Mouse (Mus musculus): ENCODE measurements around the gene Rpl37.
"Not testable (repeated sequence)": the region's sequence is repeated elsewhere in the genome, so short reads cannot be mapped to it uniquely, and the experiment has no call there.

Rpl37 gene

DNA sequence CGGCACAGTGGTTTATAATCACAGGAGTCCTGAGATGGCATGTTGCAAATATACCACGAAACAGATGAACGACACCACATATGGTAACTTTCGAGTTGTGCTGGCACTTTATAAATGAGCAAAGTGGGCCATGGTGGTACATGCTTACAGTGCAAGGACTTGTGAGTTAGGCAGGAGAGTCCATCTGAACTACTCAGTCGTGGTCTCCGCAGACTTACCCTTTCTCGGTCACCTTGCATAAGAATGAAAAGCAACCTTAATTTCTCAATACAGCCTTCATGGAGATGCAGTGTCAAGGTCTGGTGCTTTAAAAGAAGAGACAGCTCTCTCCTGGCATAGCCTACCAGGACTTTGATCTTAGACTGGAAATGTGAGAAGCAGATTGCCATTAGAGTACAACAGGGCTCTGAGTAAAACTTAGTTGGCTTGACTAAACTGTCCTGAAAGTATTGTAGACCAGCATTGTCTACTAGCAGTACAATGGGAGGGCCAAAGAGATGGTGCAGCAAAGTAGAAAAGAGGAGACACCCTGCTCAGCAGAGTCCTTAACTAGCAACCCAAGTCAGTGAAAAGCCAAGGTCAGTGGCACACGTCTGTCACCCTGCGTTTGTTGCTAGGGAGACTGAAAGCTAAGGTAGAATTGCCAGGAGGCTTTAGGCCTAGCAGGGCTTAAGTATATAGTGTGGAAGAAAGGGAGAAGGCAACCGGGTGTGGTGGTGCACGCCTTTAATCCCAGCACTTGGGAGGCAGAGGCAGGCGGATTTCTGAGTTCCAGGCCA is 5.3 kb downstream of the Rpl37 start:
- peak; percentile 76 for DNase-seq (ENCODE audit: low read depth, low spot score)

DNA sequence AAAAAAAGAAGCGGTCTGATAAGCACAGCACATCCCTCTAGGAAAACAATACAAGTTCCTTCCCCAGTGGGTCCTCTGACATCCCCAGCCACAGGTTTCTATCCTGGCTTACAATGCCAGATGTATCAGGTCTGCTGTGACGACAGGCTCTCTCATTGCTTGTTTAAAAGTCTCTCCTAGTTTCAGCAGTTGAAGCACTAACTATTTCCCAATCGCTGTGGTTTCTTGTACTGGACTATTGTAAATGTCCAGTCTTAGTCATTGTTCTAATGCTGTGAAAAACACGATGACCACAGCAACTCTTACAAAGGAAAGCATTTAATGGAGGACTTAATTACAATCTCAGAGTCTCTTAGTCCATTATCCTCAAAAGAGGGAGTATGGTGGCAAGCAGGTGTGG is 10.0 kb downstream of the Rpl37 start:
- DNase-seq (ENCODE audit: low read depth, low spot score): no peak

DNA sequence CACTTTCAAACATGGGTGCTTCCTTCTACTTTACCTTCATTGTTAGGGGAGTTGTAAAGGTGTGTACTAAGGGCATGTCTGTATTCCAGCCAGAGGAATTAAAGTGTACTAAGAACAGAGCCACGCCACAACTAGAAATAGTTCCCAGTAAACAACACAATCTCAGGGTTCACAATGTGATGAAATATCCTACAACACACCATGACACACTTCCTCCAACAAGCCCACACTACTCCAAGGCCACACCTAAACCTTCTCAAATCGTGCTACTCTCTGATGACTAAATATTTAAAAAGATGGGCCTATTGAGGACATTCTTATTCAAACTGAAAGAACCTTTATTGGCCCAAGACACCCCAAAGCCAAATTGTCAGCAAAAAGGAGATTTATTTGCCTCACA is 11.0 kb downstream of the Rpl37 start:
- no peak for DNase-seq (ENCODE audit: low read depth, low spot score)

DNA sequence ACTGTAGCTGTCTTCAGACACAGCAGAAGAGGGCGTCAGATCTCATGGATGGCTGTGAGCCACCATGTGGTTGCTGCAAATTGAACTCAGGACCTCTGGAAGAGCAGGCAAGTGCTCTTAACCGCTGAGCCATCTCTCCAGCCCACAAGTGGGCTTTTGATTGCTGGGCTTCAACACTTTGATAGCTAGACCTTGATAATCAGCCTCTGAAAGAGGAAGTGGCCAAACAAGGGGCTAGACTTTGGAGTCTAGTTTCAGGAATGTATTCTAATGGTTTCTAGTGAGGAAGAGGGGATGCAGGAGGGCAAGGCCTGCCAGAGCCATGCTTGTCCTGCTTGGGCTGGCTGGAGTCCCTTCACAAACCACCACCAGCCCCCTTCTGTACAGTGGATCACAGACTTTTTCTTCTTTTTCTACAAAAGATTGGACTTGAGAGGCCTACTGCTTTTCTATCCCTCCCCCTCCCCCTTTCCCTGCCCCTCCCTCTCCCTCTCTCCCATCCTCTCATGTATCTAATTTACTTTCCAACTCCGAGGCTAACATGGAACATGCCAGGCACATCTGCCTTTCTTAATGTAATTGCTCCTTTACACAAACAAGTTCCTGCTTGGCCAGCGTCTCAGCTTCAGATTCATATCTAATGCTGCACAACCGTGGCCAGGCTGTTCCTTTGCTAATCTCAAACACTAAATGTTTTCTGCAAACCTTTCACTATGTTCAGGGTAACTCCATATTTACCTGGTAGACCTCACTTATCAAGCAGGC is 11.9 kb downstream of the Rpl37 start:
- DNase-seq (ENCODE audit: low read depth, low spot score): no peak

DNA sequence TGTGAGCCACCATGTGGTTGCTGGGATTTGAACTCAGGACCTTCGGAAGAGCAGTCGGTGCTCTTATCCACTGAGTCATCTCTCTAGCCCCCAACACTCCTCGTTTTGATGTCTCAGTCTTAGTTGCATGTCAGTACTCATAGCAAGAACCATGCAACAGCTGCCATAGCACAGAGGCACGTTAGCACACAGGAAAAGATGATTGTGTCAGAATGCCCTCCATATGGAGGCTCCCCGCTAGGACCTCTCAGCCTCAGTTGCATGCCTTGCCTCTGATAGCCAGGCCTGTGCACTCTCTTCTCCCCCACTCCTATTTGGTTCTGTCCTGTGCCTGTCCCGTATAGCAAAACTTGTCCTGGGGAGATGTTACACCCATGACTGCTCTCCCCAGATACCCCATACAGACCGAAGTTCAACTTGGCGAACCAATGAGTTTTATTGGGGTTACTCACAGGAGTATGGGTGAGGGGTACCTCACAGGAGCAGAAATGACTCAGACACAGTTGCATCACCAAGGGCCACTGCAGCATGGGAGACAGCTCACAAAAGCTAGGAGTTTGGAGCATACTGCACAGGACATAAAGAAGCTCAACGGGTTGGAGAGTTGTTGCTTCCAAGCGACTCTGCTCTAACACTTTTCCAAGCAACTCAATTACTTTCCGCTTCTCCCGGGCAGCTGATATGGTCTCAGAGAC is 12.8 kb downstream of the Rpl37 start:
- no peak for DNase-seq (ENCODE audit: low read depth, low spot score)

DNA sequence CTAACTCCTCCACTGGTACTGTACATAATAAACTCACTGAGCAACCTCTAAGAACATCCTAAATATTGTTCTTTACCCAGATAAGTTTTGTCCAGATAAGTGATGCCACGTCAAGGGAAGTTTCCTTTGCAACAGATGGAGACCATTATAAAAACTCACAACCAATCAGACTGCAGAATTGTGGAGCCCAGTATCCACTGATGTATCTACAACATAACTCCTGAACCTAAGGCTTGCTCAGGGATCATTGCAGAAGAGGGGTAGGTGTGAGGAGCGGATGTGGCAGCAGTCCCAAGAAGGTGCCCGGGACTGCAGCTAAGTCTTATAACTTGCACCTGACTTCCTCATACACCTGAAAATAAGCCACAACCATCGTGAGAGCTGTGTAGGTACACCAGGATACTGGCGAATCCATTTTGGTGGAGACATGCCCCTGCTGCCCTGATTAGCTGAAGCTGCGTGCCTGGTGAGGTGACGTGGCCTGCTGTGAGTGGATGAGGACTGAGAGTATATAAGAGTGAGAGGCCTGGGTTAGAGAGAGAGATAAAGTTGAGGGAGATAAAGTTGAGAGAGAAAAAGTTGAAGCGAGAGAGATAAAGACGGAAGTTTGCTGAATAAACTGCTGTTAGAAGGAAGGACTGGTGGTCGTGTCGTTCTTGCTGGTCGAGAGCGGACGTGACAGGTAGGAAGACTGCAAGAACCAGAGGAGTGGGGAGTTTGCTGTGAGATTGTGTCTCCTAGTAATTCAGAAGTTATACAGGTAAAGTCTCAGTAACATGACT is 14.6 kb downstream of the Rpl37 start:
- DNase-seq (ENCODE audit: low read depth, low spot score): not testable (repeated sequence)

DNA sequence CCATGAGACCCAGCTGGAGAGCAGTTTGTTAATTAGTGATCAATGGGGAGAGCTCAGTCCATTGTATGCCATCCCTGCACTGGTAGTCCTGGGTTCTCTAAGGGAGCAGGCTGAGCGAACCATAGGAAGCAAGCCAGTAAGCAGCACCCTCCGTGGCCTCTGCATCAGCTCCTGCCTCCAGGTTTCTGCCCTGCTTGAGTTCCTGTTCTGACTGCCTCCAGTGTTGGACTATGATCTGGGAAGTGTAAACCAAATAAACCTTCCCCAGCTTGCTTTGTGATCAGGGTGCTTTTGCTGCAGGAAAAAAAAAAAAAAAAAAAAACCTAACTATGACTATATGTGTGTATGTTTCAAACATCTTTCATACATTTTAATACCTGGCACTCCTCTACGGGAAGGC is 16.9 kb downstream of the Rpl37 start:
- DNase-seq (ENCODE audit: low read depth, low spot score): no peak

DNA sequence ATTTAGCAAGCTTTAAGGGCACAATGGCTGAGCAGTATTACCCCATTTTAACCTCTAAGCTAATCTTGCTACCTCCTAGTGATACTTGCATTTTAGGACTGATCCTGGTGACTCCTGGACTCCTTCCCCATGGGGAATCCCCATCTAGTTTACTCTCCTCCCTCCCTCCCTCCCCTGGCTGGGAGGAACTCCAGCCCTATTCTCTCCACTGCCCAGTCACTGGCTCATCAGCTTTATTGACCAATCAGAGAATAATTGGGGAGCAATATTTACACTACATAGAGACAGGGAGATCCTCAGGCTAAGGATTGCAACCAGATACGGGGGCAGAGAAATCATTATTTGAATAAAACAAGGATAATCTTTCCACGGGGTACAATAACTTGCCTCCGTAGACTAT is 17.7 kb downstream of the Rpl37 start:
- no peak for DNase-seq (ENCODE audit: low read depth, low spot score)

DNA sequence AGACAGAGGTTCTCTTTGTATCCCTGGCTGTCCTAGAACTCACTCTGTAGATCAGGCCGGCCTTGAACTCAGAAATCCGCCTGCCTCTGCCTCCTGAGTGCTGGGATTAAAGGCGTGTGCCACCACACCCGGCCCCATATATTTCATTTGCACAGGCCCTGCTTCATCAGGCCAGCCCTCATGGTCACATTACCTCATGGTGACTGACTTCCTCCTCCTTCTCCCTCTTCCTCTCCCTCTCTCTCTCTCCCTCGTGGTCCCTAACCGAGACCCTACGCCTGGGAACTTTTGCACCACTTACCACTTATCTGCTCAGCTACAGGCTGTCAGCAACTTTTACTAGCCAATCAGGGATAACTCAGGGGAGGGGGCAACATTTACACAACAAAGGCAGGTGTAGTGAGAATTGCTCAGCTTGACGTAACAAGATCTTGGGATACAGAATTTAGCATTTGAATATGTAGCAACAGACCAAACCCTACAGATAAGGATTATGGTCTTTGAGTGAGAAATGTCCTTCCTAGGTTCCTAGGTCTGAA is 18.6 kb downstream of the Rpl37 start:
- DNase-seq (ENCODE audit: low read depth, low spot score): peak; percentile 83

DNA sequence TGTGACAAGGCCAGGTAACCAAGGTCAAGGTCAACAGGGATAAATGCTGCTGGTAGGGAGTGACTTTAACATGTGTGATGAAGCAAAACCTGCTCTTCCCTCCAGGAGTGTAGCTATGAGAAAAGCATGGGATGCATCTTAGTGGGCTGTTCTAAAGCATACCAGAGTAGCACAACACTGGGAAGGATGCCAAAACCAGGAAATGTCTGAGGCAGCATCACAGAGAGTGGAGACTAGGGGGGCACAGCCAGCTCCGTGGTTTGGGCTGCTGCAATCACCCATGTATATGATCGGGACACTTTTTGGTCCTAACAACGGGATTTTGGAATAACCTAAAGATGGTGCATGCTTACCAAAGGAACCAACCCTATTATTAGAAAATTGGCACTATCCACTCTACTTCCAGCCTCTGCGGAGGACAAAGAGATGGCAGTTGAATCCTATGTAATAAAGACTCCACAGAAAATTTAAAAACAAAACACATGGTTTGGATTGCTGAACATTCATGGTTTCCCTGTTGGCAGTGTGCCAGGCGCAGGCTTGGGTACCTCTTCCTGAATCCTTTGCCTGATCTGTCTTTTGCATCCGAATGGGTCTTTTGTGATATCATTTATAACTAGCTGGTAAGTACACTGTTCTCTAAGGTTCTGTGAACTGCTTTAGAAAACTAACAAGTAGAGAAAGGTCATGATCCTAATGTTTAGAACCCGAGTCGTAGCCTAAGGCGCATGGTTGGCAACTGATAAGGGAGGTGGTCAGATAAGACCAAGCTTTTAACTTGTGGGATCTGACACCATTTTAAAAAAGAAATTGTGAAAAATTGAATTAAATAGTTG is 21.8 kb downstream of the Rpl37 start:
- no peak for DNase-seq (ENCODE audit: low read depth, low spot score)

DNA sequence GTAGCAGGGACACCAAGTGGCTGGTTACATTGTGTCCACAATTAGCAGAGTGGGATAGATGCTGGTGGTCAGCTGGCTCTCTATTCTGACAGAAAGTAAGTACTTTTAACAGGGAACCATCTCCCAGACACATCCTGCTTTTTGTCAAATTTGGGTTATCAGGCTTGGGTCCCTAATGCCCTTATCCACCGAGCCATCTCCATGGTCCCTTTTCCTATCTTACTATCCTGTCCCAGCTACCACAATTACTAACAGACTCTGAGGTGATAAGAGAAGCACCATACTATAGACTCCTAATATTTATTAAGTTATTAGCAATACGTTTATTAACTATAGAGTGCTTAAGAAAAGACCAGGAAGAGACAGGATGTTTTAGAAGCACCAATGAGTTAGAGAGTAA is 22.9 kb downstream of the Rpl37 start:
- no peak for DNase-seq (ENCODE audit: low read depth, low spot score)

DNA sequence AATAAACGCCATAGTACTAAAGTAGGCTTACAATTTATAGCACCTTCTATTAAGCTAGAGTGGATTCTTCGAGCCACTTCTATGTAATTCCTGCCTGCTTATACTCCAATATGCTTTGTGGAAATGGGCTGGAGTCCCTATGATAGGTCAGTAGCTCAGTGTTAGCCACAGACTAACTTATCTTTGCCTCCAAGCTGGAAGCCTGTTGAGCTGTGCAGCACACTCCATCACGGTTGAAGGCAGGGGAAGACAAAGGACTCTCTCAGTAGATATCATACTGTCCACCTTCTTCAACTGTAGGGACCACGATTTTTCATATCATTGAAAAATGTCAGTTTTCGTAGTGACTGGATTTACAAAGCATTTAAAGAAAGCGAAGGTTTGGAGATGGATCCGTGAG is 23.4 kb downstream of the Rpl37 start:
- DNase-seq (ENCODE audit: low read depth, low spot score): no peak

DNA sequence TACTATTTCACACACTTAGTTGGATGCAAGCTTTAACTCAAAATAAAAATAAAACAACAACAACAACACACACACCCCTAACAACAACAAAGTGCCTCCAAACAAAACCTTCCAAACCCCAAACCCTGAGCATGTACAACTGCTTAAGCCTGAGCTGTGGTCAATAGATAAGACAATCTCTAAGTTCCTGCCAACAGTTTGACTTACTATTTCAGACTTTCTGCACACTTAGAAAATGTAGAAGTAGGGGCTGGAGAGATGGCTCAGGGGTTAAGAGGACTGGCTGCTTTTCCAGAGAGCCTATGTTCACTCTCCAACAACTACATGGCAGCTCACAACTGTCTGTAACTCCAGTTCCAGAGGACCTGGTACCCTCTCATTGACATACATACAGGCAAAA is 23.9 kb downstream of the Rpl37 start:
- no peak for DNase-seq (ENCODE audit: low read depth, low spot score)

DNA sequence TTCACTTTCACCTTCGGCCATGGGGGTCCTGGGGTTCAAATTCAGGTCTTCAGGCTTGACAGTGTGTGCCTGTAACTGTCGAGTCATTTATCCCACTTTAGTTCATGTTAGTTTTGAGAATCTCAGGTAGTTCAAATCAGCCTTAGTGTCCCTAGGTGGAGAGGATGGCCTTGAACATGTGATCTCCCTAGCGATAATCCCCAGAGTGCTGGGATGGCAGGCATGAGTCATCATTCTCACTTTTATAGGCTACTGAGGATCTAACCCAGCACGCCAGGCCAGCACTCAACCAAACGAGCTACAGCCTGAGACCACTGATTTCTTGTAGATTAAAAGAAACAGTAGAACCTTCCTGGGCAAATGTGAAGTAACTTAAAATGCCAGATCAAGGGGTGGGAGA is 25.6 kb downstream of the Rpl37 start:
- no peak for DNase-seq (ENCODE audit: low read depth, low spot score)

DNA sequence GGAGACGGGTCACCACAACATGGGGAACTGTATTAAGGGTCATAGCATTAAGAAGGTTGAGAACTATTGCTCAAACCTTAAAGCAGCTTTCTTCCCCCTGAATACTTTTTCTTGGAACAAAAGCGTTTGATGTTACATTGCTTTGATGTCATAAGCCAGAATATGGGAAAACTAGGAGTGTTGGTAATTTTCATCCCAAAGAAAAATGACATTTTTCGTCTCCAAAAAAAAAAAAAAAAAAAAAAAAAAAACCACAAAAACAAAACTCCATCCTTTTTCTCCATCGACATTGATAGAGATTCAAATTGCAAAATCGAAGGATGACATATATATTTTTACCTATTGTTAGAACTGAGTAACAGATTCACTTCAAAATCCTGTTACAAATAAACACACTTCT is 26.3 kb downstream of the Rpl37 start:
- DNase-seq (ENCODE audit: low read depth, low spot score): no peak

DNA sequence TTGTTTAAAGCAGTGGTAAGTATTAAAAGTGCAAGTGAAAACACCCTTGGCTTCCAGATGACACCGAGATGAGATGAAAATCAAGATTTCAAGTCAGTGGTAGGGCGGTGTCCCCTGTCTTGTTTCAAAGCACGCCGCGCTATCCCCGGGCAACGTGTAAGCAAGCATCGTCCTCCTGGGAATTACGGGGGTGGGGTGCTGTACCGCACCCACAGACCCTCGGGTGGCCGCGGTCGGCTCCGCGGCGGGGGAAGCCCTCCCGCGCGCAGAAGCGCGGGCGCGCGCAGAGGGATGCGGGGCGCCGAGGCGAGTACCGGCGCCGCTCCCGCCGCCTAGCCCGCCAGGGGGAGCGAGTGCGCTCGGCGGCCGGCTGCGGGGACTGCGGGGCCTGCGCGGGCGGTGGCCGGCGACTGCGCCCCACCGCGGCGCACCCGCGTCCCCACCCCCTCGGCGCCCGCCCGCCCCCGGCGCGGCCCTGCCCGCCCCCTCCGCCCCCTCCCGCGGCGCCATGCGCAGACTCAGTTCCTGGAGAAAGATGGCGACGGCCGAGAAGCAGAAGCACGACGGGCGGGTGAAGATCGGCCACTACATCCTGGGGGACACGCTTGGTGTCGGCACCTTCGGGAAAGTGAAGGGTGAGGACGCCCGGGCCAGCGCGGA is 27.0 kb downstream of the Rpl37 start, which contains the start of gene Prkaa1:
TSS of gene Prkaa1 (plus strand) at position 501 of the 660 bp plus-strand sequence.
- DNase-seq (ENCODE audit: low read depth, low spot score): peak; percentile 84

DNA sequence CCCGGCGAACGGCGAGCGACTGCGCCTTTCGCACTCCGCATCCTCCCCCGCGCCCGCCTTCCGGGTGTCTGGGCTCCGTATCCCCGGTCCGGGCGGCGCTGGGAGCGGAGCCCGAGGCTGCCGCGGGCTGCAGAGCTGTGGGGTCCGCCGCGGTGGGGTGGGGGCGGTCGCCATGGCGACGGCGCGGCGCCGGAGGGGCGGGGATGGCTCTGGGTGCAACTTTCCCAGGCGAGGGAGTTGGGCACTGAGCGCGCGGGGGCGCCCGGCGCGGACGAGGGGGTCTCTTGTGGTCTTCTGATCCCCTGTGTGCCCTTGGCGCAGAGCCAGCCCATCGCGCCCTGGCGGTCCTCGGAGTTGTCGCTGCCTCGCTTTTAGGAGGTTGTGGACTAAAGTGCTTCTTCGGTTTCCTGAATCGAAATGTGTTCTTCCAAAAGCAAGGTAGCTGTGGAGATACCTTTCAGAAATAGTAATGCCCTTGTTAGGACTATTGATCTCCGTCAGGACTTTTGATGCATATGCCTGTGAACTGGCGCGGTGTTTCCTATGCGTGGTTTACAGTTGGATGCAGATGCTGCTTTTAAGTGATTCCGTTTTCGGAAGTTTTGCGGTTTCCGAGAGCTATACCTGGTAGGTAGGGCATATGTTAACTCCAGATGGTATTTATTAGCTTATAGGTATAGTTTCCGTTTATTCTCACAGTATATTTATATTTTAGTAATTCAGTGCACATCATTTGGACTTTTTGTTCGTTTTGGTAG is 27.8 kb downstream of the Rpl37 start:
- DNase-seq (ENCODE audit: low read depth, low spot score): peak; percentile 74

DNA sequence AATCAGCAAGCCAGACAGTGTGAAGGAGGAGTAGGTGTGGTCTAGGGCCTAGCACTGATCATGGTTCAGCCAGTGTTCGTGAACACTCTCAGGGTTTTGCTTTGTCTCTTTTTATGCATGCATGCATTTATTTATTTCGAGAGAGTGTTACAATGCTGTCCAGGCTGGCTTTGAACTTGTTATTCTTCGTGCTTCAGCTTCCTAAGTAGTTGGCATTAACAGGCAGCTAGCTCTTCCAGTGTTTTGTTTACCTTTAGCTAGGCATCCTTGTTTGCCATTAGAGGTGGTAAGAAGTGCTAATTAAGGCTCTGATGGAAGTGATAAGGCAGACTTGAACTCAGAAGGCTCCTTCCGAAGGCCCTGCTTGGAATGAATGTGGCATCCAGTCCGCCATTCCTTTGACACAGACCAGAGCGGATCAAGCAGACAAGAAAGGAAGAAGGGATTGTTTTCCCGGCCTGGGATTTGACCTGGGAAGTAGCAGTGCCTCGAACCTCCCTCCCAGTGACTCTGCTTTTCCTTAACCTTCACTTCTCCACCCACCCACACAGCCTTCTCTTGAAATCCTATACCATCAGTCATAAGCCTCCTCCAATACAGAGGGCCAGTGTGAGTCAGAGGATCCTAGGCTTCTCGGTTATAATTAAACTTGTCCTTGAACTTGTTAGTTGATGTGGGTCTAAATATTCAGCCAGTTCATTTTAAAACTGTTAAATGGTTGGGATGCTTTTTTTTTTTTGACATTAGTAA is 28.9 kb downstream of the Rpl37 start:
- DNase-seq (ENCODE audit: low read depth, low spot score): no peak

DNA sequence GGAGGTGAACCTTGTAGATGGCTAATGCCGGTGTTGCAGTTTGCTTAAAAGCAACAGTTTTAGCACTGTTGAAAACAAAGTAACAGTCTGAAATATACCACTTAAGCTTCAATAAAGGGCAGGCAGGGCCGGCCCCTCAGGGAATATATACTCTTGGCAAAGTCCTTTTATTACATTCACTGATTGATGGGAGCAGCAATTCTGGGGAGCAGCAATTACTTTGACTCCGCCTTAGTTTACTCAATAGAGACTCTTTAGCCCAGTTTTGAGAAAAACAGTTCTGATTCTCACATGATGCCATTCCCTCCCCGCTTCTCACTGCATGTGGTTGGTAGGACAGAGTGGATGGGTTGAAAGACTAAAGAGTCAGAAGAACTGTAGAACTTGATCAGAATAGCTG is 32.7 kb downstream of the Rpl37 start:
- no peak for DNase-seq (ENCODE audit: low read depth, low spot score)

Measured in ZHBTc4 (cell line).